Mouse (Mus musculus) kidney, postnatal 4 days (tissue): ENCODE data around the gene Rem1.
"Not testable (repeated sequence)": the region's sequence is repeated elsewhere in the genome, so short reads cannot be mapped to it uniquely, and the experiment has no call there.

ENCODE experiments used
- DNase-seq, 2 experiments: peaks; one replicate each; pipeline ENCODE4 v3.0.0; 2021; ENCODE audit warnings: mixed read lengths in 2 of 2

Gene Rem1

GRCm38 (mm10) chr2:152629239-152629638 is 2.5 kb downstream of the Rem1 start:
- DNase-seq, result no peak

DNA sequence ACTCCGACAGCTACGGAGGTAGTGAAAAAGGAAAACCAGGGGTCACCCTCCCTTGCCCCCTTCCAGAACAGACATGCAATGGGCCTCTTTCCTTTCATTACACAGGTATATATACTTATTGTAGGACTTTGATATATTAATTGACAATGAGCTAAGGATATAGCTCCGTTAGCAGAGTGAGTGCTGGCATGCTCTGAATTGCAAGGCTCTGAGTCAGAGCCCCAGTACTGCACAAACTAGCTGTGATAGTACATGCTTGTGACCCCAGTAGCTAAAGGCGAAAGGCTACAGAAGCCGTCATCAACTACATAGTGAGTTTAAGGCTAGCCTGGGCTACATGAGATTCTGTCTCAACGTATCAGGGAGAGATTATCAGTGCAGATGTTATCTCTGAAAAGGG is 3.2 kb downstream of the Rem1 start:
- no peak for DNase-seq

DNA sequence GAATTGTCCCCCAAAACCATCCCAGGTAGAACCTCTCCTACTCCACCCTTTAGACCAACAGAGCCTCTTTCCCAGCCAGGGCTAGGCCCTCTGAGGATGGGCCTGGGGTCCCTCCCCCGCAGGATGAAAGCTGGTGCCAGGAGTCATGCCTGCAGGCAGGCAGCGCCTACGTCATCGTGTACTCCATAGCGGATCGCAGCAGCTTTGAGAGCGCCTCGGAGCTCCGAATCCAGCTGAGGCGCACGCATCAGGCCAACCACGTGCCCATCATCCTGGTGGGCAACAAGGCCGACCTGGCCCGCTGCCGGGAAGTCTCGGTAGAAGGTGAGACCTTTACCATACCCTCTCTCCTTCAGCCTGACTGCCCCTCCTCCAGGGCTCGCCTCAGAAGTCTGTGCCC is 6.6 kb downstream of the Rem1 start:
- DNase-seq, result peak; percentile 54 to 62

DNA sequence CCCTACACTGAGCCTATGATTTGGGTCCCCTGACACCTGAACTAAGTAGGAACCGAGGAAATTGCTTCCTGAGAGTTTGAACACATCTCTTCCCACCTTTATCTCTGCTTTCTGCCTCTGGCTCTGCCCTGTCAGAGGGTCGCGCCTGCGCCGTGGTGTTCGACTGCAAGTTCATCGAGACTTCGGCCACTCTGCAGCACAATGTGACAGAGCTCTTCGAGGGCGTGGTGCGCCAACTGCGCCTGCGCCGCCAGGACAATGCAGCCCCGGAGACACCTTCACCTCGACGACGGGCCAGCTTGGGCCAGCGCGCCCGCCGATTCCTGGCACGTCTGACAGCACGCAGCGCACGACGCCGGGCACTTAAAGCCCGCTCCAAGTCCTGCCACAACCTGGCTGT is 7.6 kb downstream of the Rem1 start:
- DNase-seq, result no peak

- peak; percentile 87 to 92 for DNase-seq
Observed at GRCm38 (mm10) chr2:152636246-152637005, 9.7 kb downstream of the Rem1 start.

DNA sequence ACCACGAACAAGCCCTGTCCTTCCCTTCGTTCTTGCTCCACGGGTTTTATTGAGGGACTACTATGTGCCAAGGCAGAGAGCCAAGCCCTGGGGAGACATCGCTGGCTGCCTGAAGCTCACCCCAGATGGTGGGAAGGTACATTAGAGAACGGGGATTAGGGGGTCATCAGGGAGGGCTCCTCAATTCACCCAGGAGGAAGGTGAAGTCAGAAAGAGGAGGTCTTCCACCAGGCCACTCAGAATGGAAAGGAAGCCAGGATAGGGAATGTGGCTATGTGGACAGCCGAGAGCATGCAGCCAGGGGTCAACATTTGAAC is 10.2 kb downstream of the Rem1 start:
- no peak for DNase-seq

DNA sequence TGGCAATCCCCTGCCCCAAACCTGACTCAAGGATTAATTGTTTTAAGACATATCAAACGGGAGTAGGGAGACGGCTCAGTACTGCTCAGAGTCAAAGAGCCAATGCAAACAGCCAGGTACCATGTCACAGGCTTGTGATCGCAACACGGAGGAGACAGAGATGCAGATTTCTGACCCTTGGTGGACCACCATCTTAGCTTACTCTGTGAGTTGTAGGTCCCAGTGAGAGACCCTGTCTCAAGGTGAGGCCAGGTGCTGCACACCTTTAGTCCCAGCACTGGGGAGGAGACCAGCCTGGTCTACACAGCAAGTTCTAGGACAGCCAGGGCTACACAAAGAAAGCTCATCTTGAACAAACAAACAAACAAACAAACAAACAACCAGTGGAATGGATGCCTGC is 10.6 kb downstream of the Rem1 start:
- DNase-seq, result no peak

DNA sequence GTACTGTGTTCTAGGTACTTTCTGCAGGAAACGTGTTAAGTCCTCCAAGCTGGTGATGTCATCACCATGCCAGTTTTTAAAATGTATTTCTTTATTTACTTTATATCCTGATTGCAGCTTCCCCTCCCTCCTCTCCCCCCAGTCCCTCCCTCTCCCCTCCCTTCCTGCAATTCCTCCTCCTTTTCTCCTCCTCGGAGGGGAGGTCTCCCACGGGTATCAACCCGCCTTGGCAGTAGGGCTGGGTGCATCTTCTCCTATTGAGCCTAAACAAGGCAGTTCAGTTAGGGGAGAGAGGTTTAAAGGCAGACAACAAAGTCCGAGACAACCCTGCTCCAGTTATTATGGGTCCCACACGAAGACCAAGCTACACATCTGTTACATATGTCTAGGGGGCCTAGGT is 12.1 kb downstream of the Rem1 start:
- peak in 1 of 2 experiments; percentile 49 for DNase-seq

DNA sequence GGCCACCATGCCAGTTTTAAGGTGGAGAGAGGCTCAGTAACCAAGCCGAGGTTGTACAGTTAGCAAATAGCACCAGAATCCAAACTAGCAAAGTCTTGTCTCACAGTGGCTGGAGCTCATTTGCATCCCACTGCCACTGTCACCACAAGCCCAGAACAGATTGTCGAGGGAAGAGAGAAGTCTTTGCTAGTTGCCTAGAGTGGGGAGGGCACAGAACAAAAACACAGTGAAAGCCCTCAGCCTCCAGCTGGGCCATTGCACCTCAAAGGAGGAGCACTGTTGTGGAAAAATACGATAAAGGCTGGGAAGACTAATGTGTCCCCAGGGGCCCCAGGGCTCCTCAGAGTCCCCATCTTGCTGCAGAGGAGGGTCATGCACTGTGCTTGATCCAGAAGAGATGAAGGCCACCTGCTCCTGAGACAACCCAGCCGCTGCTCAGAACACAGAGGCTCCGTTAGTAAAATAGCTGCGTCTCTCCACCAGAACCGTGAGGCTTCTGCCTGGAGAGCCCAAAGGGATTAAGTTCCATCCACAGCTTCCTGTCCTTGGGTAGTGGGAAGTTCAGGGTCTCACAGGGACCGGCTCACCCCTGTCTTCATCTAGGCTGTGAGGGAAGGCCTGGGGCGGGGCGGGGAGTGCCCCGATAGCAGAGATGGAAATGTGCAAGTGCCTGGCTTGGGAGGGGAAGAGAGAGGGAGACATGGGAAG is 12.8 kb downstream of the Rem1 start:
- peak; percentile 82 to 87 for DNase-seq

DNA sequence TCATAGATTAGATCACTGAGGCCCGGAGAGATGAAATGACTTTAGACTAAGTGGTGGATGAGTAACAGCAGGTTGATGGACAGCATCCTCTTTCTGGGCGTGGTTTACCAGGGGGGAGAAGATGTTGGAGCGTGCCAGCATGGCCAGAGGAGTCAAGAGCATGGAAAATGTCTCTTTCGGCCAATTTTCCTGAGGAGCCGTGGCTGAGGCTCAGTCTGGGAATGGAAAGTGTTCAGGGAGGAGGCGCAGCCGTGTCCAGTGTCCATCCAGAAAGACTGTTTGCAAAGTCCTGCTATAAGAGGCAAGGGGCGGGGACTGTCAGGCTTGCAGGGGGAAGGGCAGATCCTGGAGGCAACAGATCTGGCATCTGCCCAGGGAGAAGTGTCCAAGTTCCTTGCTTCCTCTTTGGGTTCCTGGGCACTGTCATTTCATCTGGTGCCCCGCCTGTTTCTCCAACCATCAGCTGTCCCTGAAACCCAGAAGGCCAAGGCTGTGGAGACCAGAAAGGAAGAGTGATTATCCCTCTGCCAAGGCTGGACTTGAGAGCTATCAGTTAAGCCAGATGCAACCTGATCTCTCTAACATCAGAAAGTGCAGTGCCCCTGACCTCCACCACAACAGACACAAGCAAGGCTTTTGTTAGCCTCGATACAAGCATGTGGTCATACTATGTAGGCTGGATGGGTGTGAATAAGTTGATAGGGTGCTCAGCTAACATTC is 26.3 kb downstream of the Rem1 start:
- DNase-seq, result peak; percentile 68 to 76

- DNase-seq, result no peak
Observed at GRCm38 (mm10) chr2:152653874-152654715, 27.3 kb downstream of the Rem1 start.

DNA sequence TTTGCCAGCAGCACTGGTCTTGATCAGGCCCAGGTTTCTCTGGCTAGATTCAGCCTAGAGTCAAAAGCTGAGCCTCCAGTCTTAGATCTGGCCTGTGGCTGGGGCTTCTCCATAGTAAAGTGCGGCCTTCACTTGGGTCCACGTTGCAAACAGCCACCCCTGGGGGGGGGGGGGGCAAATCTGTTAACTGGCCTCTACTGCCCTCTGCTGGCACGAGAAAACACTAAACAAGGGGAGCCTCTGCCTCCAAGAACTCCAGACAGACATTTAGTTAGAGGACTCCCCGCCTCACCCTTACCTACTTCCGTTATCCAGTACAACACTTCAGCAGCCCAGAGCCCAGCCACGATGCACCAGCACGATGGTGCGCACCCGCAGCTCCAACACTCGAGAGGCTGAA is 30.6 kb downstream of the Rem1 start:
- DNase-seq, result peak; percentile 64 to 65

DNA sequence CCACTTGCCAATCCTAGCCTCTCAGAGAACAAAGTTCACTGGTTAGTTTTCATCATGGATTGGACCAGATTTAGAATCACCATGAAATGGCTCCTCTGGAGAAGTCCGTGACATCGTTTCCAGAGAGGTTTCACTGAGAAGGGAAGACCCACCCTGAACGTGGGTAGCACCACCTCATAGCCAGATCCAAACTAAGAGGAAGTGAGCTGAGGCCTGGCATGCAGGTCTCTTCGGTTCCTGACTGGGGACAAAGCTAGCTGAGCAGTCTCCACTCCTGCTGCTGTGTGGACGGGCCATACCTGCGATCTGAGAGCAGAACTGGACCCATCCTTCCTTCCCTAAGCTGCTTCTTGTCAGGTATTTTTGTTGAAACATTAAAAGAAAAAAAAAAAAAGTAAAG is 34.4 kb downstream of the Rem1 start:
- no peak for DNase-seq

GRCm38 (mm10) chr2:152666191-152666590 is 39.4 kb downstream of the Rem1 start:
- not testable (repeated sequence) for DNase-seq

DNA sequence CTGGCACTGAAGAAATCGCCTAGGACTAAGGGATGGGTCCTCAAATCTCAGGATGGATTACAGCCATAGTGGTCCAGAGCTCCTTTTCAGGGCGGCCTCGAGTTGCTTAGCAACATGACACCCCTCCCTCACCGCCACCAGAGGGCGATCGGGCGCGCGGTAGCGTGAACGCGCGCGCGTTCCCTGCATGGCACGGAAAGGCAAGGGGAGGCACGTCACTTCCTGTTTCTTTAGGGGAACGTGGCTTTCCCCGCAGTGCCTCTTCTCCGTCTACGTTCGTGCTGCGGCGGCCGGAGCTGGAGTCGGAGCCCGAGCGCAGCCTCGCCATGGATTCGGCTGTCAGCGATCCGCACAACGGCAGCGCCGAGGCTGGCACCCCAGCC is 42.5 kb downstream of the Rem1 start, which contains the start of gene H13:
Gene H13, plus strand, starts transcription at position 206 of the 383 bp plus-strand sequence.
- DNase-seq, result peak; percentile 92 to 95

GRCm38 (mm10) chr2:152669639-152670484 is 43.1 kb downstream of the Rem1 start:
- peak; percentile 72 to 79 for DNase-seq

DNA sequence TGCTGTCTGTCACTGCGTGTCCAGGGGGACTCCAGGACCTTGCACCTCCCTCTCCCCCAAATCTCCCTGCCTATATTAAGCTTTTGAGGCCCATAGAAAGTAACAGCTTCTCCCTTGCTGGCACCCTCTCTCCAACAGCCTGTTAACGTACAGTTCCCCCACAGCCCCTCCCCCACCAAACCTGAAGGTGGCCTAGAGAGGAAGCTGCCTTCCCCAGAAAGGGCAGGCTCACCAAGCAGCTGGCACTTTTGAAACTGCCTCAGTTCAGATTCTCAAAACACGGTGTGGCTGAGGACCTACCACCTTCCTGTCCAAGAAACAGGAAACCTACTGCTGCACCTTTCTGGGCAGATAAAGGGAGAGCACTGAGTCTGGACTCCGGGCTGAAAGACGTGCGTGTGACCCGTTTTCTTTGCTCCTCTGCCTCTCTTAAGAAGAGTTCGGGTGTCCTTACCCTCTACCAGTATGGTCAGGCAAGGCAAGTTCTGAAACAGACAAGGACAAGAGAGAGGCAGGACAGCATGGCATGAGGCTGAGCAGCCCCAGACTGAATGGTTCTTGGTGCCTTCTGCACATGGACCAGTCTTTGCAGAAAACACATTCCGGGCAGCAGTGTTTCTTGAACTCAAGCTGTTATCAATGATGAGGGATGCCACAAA is 44.4 kb downstream of the Rem1 start:
- DNase-seq, result peak; percentile 52 to 53

GRCm38 (mm10) chr2:152671642-152671999 is 44.9 kb downstream of the Rem1 start:
- peak; percentile 66 to 77 for DNase-seq

GRCm38 (mm10) chr2:152672166-152672565 is 45.4 kb downstream of the Rem1 start:
- DNase-seq, result no peak

- no peak for DNase-seq
Observed at GRCm38 (mm10) chr2:152674148-152674547, 47.4 kb downstream of the Rem1 start.

DNA sequence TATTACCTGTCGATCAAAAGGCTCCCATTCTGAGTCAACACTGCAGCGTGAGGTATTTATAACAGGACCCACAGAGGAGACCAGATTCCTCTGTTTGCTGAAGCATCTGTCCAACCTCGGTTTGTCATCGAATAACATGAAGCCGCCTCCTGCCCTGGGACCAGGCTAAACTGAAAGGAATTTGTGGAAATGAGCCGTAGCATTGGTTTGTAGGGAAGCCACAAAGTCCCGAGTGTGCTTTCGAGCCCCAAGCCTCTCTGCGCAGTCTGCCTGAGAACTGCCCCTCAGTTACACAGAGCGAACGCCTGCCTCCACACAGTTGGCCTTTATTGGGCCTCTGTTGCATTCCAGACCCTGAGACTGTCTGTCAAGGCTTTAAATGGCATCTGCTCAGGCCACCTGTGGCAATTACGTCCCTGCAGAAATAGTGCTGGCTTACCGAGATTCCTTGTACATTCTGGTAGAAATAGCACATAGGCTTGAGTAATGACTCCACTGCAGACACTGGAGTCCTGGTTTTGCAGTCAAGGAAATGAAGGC is 48.6 kb downstream of the Rem1 start:
- no peak for DNase-seq
